Mouse (Mus musculus) layer of hippocampus, adult 2 months (tissue): ENCODE measurements at regions not wholly inside any gene's neighbourhood (a gene's known extent, or its start where the extent isn't known, plus 50 kb on each side); places are given as distances from the start of the nearest gene placed in this dataset.

Source experiments
- DNase-seq, 2 experiments: peaks; one replicate each; pipeline ENCODE4 v3.0.0; 2022; ENCODE audit warnings: low spot score in 2 of 2
- H3K27ac ChIP-seq: fragments of 200-600 bp; 2 replicates; pipeline ENCODE4 v1.8.1; 2022
- H3K4me3 ChIP-seq: fragments of 200-600 bp; 2 replicates; pipeline ENCODE4 v1.8.1; 2022; ENCODE audit warnings: mild to moderate bottlenecking
- CTCF ChIP-seq: fragments of 200-600 bp; conservative IDR thresholded peaks from 2 replicates; pipeline ENCODE4 v1.8.1; 2022; ENCODE audit warnings: antibody characterized with exemption, mild to moderate bottlenecking, moderate library complexity

DNA sequence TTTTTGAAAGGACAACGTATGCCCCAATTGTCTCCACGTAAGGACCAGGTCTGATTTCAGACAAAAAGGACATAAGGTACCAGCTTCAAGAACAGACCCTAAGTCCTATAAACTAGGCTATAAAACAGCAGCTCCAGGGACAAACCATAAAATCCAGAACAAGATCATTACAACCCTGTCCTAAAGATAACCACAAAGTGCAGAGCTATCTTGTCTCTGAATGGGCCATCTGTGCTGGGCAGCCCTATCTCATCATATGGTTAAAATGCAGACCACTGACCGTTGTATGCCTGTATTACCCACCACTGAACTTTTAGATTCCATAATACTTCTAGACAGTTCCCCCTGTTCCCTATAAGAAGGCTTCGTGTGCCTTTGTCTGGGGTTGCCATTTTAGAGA, 477.4 kb upstream of the Fam174a start:
- Histone ChIP-seq H3K4me3 (no peak overlapping the region), H3K27ac (no peak overlapping the region)
- no peak for DNase-seq
- TF ChIP-seq CTCF, result no peak

DNA sequence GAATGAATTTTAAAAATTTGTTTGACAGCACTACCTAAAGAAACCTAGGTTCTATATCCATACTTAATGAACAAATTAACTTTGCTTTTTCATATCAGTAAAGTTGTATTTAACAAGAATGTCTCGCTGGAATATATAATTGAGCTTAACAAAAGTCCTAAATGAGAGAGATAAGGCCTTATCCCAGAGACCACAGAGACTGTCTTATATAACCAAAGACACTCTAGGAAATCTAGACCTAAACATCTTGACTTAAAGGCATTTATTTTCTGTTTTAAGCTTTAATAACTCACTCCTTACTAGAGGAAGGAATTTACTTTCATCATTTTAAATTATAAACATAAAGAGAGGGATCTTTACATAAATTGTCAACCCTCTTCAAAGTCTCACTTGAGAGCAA, 461.9 kb upstream of the Fam174a start:
- no peak overlapping the region for H3K4me3 ChIP-seq
- H3K27ac ChIP-seq, result no peak overlapping the region
- no peak for TF ChIP-seq CTCF
- no peak for DNase-seq

DNA sequence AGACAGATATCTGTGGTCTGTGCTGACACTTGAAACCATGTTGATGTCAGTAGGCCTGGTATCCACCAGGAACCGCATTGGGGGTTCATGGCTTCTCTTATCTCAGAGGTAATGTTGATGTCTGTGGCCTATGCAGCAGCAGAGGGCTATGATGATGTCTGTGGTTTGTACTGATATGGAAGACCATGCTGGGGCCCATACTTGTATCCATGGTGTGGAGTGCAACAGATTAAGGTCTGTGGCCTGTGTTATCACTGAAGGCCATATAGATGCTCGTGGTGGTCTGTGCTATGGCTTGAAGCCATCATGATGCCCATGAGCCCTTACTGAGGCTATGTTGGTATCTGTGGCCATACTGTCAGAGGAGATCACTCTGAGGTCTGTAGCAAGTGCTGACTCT, 455.0 kb upstream of the Fam174a start:
- no peak for DNase-seq
- Histone ChIP-seq H3K27ac (no peak overlapping the region), H3K4me3 (no peak overlapping the region)
- TF ChIP-seq CTCF, result no peak

DNA sequence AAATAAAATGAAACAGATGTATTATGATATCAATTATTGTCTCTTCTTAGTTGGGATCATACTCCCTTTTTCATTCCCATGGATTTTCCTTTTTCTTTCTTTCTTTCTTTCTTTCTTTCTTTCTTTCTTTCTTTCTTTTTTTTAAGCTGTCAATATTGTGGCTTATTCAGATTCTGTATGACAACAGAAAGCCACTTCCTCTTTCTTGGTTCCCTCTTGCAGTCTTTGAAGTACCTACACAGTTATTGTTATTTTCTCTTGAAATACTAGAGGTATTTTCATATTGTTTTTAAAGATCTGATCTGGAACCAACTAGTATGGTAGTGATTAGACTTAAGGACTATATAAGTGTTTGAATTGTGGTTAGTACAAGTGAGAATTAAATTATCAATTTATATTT, 444.6 kb upstream of the Fam174a start:
- H3K4me3 ChIP-seq, result no peak overlapping the region
- no peak for TF ChIP-seq CTCF
- DNase-seq, result no peak
- no peak overlapping the region for H3K27ac ChIP-seq

DNA sequence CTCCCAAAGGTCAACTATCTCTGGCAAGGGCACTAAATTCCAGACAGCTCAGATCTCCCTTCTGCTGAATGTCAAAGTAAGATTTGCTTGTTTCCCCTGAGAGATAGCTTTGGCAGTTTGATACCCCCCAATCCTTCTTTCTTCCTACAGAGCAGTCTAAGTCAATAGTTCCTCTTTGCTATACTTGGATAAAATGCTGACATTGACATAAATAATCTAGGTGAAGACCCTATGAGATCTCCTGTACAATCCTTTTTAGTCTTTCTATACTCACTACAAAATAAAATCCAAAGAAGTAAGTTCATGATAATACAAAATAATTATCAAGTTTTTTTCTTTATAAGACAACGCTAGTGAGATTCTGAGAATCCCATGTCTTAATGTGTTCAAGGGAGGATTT, 432.9 kb upstream of the Fam174a start:
- TF ChIP-seq CTCF, result no peak
- Histone ChIP-seq H3K4me3 (no peak overlapping the region), H3K27ac (no peak overlapping the region)
- DNase-seq, result no peak

DNA sequence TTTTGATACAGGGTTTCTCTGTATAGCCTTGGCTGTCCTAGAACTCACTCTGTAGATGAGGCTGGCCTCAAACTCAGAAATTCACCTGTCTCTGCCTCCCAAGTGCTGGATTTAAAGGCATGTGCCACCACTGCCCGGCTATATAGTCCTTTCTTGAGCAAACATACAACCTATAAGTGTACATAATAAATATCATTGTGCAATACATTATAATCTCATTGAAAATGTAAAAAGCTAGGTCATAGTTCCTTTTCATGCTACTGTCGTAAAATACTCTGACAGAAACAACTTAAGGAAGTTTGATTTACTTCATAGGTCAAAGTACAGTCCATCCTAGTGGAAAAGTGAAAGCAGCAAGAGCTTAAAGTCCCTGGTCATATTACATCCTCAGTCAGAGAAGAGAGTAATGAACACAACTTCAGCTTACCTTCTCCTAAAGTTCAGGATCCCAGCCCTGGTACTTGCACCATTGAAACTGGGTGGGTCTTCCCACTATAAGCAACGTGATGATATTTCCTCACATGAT, 408.4 kb upstream of the Fam174a start:
- no peak for DNase-seq
- H3K27ac ChIP-seq, result no peak overlapping the region
- no peak overlapping the region for H3K4me3 ChIP-seq
- no peak for TF ChIP-seq CTCF

DNA sequence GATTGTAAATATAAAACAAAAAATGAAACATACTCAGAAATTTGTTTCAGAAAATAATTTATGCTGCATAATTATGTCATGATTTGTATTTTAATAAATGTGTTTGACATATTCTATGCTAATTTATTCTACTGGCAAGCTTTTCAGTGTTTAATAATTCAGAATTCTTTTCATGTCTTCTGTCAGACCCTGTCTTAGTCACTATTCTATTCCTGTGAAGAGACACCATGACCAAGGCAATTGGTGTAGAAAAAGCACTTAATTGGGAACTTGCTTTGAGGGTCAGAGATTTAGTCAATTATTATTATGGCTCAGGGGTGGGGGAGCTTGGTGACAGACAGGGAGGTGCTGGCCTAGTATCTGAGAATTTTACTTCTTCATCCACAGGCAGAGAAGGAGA, 402.6 kb upstream of the Fam174a start:
- Histone ChIP-seq H3K4me3 (no peak overlapping the region), H3K27ac (no peak overlapping the region)
- no peak for TF ChIP-seq CTCF
- no peak for DNase-seq
